Mouse (Mus musculus) MEL (cell line): ENCODE results near the gene Vps11. TPM values are rescaled to one million over a fixed set of nuclear protein-coding genes. Genes with fewer than 3 reads are reported as not detected.

Experiments
- DNase-seq: peaks from one replicate; pipeline ENCODE4 v3.0.0; 2011; ENCODE audit warnings: low read depth, low spot score
- H3K27ac ChIP-seq: 2 replicates; pipeline ENCODE4 v1.5.1; 2012; ENCODE audit warnings: low read depth, mild to moderate bottlenecking, control low read depth, low read length, moderate library complexity; ENCODE audit not compliant: control insufficient read depth
- H3K27me3 ChIP-seq, 2 experiments: fragments of 150-350 bp in 1 of 2; sonication (generic) in 1 of 2; 2 replicates each; pipeline ENCODE4 v1.6.1; 2012; ENCODE audit warnings: low read length in 2 of 2, mild to moderate bottlenecking in 2 of 2, improper control_type of control experiment in 1 of 2, moderate library complexity in 1 of 2; ENCODE audit not compliant: insufficient read depth in 2 of 2, control insufficient read depth in 1 of 2
- H3K36me3 ChIP-seq, 2 experiments: 2 replicates each; pipeline ENCODE4 v1.6.1; 2012 to 2014; ENCODE audit warnings: low read length in 2 of 2, improper control_type of control experiment in 1 of 2, inconsistent platforms in 1 of 2, mild to moderate bottlenecking in 1 of 2; ENCODE audit not compliant: insufficient read depth in 2 of 2, control insufficient read depth in 1 of 2
- H3K4me1 ChIP-seq, 2 experiments: fragments of 150-350 bp in 1 of 2; sonication (generic) in 1 of 2; 2 replicates each; pipeline ENCODE4 v1.6.1; 2012; ENCODE audit warnings: low read length in 2 of 2, improper control_type of control experiment in 1 of 2, mild to moderate bottlenecking in 1 of 2; ENCODE audit not compliant: insufficient read depth in 2 of 2, control insufficient read depth in 1 of 2
- H3K4me3 ChIP-seq, 2 experiments: fragments of 150-350 bp in 1 of 2; sonication (generic) in 1 of 2; 2 replicates each; pipeline ENCODE4 v1.5.1; 2012; ENCODE audit warnings: low read depth in 2 of 2, low read length in 2 of 2, mild to moderate bottlenecking in 2 of 2, moderate library complexity in 2 of 2, control low read depth in 1 of 2, improper control_type of control experiment in 1 of 2; ENCODE audit not compliant: control insufficient read depth in 1 of 2, insufficient read depth in 1 of 2
- H3K79me2 ChIP-seq: 2 replicates; pipeline ENCODE4 v1.6.1; 2012; ENCODE audit warnings: mild to moderate bottlenecking, low read length, moderate library complexity; ENCODE audit not compliant: control insufficient read depth, poor library complexity, insufficient read depth
- H3K9ac ChIP-seq: 2 replicates; pipeline ENCODE4 v1.6.1; 2012; ENCODE audit warnings: low read depth, mild to moderate bottlenecking, control low read depth, low read length, moderate library complexity; ENCODE audit not compliant: control insufficient read depth, poor library complexity, severe bottlenecking
- H3K9me3 ChIP-seq: fragments of 150-350 bp; sonication (generic); replicated peaks from 2 replicates; pipeline ENCODE4 v1.6.1; 2012; ENCODE audit warnings: mild to moderate bottlenecking, low read length, improper control_type of control experiment, moderate library complexity; ENCODE audit not compliant: insufficient read depth
- CHD1 ChIP-seq: IDR thresholded peaks from 2 replicates; pipeline ENCODE4 v1.6.1; 2012; ENCODE audit warnings: low read depth, mild to moderate bottlenecking, inconsistent platforms, low read length, improper control_type of control experiment
- CTCF ChIP-seq, 3 experiments: IDR thresholded peaks in 2 of 3; conservative IDR thresholded peaks in 1 of 3; 2 replicates each; pipeline ENCODE4 v1.5.1; 2011 to 2012; ENCODE audit warnings: low read length in 3 of 3, low read depth in 2 of 3, mild to moderate bottlenecking in 2 of 3, improper control_type of control experiment in 1 of 3, inconsistent platforms in 1 of 3, mixed read lengths in 1 of 3, moderate library complexity in 1 of 3; ENCODE audit not compliant: control insufficient read depth in 1 of 3, insufficient read depth in 1 of 3, poor library complexity in 1 of 3, severe bottlenecking in 1 of 3
- GABPA ChIP-seq: IDR thresholded peaks from 2 replicates; pipeline ENCODE4 v1.6.1; 2012; ENCODE audit warnings: low read depth, mild to moderate bottlenecking, inconsistent platforms, low read length, improper control_type of control experiment, moderate library complexity
- HCFC1 ChIP-seq: IDR thresholded peaks from 2 replicates; pipeline ENCODE4 v1.6.1; 2012; ENCODE audit warnings: low read depth, mild to moderate bottlenecking, inconsistent platforms, low read length, improper control_type of control experiment, moderate library complexity
- JUND ChIP-seq: IDR thresholded peaks from 2 replicates; pipeline ENCODE4 v1.6.1; 2011; ENCODE audit warnings: low read depth, mild to moderate bottlenecking, improper control_type of control experiment, low read length
- MAFK ChIP-seq: IDR thresholded peaks from 2 replicates; pipeline ENCODE4 v1.6.1; 2011; ENCODE audit warnings: low read depth, mild to moderate bottlenecking, low read length, improper control_type of control experiment, borderline replicate concordance
- MAX ChIP-seq: IDR thresholded peaks from 2 replicates; pipeline ENCODE4 v1.6.1; 2011; ENCODE audit warnings: low read length, improper control_type of control experiment
- MAZ ChIP-seq: IDR thresholded peaks from 2 replicates; pipeline ENCODE4 v1.6.1; 2012; ENCODE audit warnings: low read depth, mild to moderate bottlenecking, inconsistent platforms, low read length, improper control_type of control experiment
- MYB ChIP-seq: IDR thresholded peaks from 2 replicates; pipeline ENCODE4 v1.6.1; 2011; ENCODE audit warnings: mild to moderate bottlenecking, low read depth, low read length, improper control_type of control experiment
- NELFE ChIP-seq: IDR thresholded peaks from 2 replicates; pipeline ENCODE4 v1.6.1; 2011; ENCODE audit warnings: low read depth, low read length, improper control_type of control experiment
- POLR2A ChIP-seq, 2 experiments: IDR thresholded peaks; 2 replicates each; pipeline ENCODE4 v1.6.1; 2011 to 2012; ENCODE audit warnings: low read length in 2 of 2, mild to moderate bottlenecking in 2 of 2, control low read depth in 1 of 2, improper control_type of control experiment in 1 of 2, low read depth in 1 of 2, moderate library complexity in 1 of 2; ENCODE audit not compliant: control insufficient read depth in 1 of 2, insufficient read depth in 1 of 2, poor library complexity in 1 of 2
- POLR2AphosphoS2 ChIP-seq: IDR thresholded peaks from 2 replicates; pipeline ENCODE4 v1.6.1; 2011; ENCODE audit warnings: low read length, improper control_type of control experiment
- POLR2AphosphoS5 ChIP-seq: IDR thresholded peaks from 2 replicates; pipeline ENCODE4 v1.6.1; 2012; ENCODE audit warnings: low read depth, borderline replicate concordance, mild to moderate bottlenecking, inconsistent platforms, low read length, moderate library complexity, mixed read lengths
- RAD21 ChIP-seq: IDR thresholded peaks from 2 replicates; pipeline ENCODE4 v1.6.1; 2011; ENCODE audit warnings: mild to moderate bottlenecking, low read depth, low read length, improper control_type of control experiment
- RCOR1 ChIP-seq: IDR thresholded peaks from 2 replicates; pipeline ENCODE4 v1.6.1; 2012; ENCODE audit warnings: low read depth, mild to moderate bottlenecking, inconsistent platforms, low read length, improper control_type of control experiment
- SMC3 ChIP-seq: IDR thresholded peaks from 2 replicates; pipeline ENCODE4 v1.6.1; 2011; ENCODE audit warnings: low read depth, low read length, improper control_type of control experiment
- UBTF ChIP-seq: IDR thresholded peaks from 2 replicates; pipeline ENCODE4 v1.6.1; 2012; ENCODE audit warnings: low read depth, mild to moderate bottlenecking, inconsistent platforms, low read length, improper control_type of control experiment, moderate library complexity, borderline replicate concordance; ENCODE audit not compliant: insufficient read depth
- USF2 ChIP-seq, 2 experiments: IDR thresholded peaks; 2 replicates each; pipeline ENCODE4 v1.6.1; 2011 to 2012; ENCODE audit warnings: improper control_type of control experiment in 2 of 2, low read length in 2 of 2, borderline replicate concordance in 1 of 2, inconsistent platforms in 1 of 2, low read depth in 1 of 2, mild to moderate bottlenecking in 1 of 2; ENCODE audit not compliant: insufficient read depth in 1 of 2
- ZC3H11A ChIP-seq: IDR thresholded peaks from 2 replicates; pipeline ENCODE4 v1.6.1; 2012; ENCODE audit warnings: low read depth, mild to moderate bottlenecking, inconsistent platforms, low read length, improper control_type of control experiment
- ZKSCAN1 ChIP-seq: IDR thresholded peaks from 2 replicates; pipeline ENCODE4 v1.6.1; 2012; ENCODE audit warnings: low read depth, mild to moderate bottlenecking, inconsistent platforms, low read length, improper control_type of control experiment, moderate library complexity
- ZMIZ1 ChIP-seq: IDR thresholded peaks from 2 replicates; pipeline ENCODE4 v1.6.1; 2012; ENCODE audit warnings: low read depth, mild to moderate bottlenecking, inconsistent platforms, low read length, improper control_type of control experiment, moderate library complexity
- ZNF384 ChIP-seq: IDR thresholded peaks from 2 replicates; pipeline ENCODE4 v1.6.1; 2012; ENCODE audit warnings: low read depth, mild to moderate bottlenecking, inconsistent platforms, low read length, improper control_type of control experiment
- polyA plus RNA-seq, 2 experiments: library from polyadenylated mRNA; stranded (reverse) in 1 of 2; unstranded in 1 of 2; fragments of >175 nt in 1 of 2; fragments of >200 nt in 1 of 2; gene quantifications; 2 replicates each; pipeline versions ENCODE4 v1.2.1 to v1.2.4; 2012; ENCODE audit warnings: low replicate concordance in 2 of 2, low read depth in 1 of 2; ENCODE audit not compliant: insufficient read length in 2 of 2, insufficient read depth in 1 of 2, missing spikeins in 1 of 2
- total RNA-seq: library from RNA; depleted of rRNA; stranded (reverse); fragments of 300-350 nt; gene quantifications from 2 replicates; pipeline ENCODE4 v1.2.3, GENCODE M21; 2012

Vps11 gene
- total and polyA plus RNA-seq, 3 experiments = 18.6 to 27.1 TPM; not detected in 1

- peak overlapping the region; percentile 72 to 73; a peak in 3 of 4 replicates for H3K4me3 ChIP-seq
- H3K36me3 ChIP-seq = peaks cover 3 to 4% of the 10 kb centered on the region in 2 experiments
- peaks cover 0 to 14% of the 10 kb centered on the region in 2 experiments; a peak in 2 of 4 replicates for H3K4me1 ChIP-seq
- no peaks in the 10 kb centered on the region for H3K27me3 ChIP-seq
- H3K9ac ChIP-seq = peak overlapping the region; percentile 80
- TF ChIP-seq ZC3H11A (no peak), CHD1 (no peak), GABPA (no peak), RCOR1 (no peak), SMC3 (no peak), POLR2A (IDR thresholded peaks at IDR 0.05; ENCODE audit: control insufficient read depth in 1 of 2, insufficient read depth in 1 of 2, low read depth in 1 of 2, low read length in 2 of 2, poor library complexity in 1 of 2) (no peak)
- no peaks in the 10 kb centered on the region for H3K9me3 ChIP-seq
- no peak for DNase-seq
- no peak overlapping the region for H3K27ac ChIP-seq
- peaks cover 8% of the 10 kb centered on the region; the same call in 1 of the 2 replicates for H3K79me2 ChIP-seq
These were observed 37.1 kb upstream of the Vps11 start for GRCm38 (mm10) chr9:44398551-44398950.

GRCm38 (mm10) chr9:44398087-44398486 is 36.6 kb upstream of the Vps11 start:
- TF ChIP-seq HCFC1 = no peak
- TF ChIP-seq USF2 (IDR thresholded peaks at IDR 0.05; ENCODE audit: borderline replicate concordance in 1 of 2, insufficient read depth in 1 of 2, low read depth in 1 of 2, low read length in 2 of 2) = no peak
- TF ChIP-seq MYB = no peak
- no peak for TF ChIP-seq ZC3H11A
- no peak for TF ChIP-seq CHD1
- TF ChIP-seq POLR2AphosphoS5 = no peak
- no peak for TF ChIP-seq ZMIZ1
- Histone ChIP-seq H3K36me3 (peaks cover 0 to 4% of the 10 kb centered on the region in 2 experiments; a peak in 2 of 4 replicates), H3K4me3 (peak overlapping the region; percentile 72 to 73), H3K9ac (peak overlapping the region; percentile 80), H3K79me2 (peaks cover 8% of the 10 kb centered on the region; the same call in 1 of the 2 replicates), H3K9me3 (no peaks in the 10 kb centered on the region), H3K27me3 (no peaks in the 10 kb centered on the region), H3K27ac (no peak overlapping the region), H3K4me1 (peaks cover 0 to 14% of the 10 kb centered on the region in 2 experiments; a peak in 2 of 4 replicates)
- DNase-seq = no peak

GRCm38 (mm10) chr9:44396684-44397411 is 35.4 kb upstream of the Vps11 start, which contains the start of gene Slc37a4:
Slc37a4 (plus strand) TSS chr9:44396852.
- Histone ChIP-seq H3K4me3 (peak within 1 kb of the TSS; percentile 72 to 73), H3K79me2 (peaks cover 8% of the 10 kb centered on the region; the same call in 1 of the 2 replicates), H3K36me3 (peaks cover 0 to 4% of the 10 kb centered on the region in 2 experiments; a peak in 2 of 4 replicates), H3K27me3 (no peaks in the 10 kb centered on the region), H3K27ac (peak within 1 kb of the TSS; percentile 60), H3K9me3 (no peaks in the 10 kb centered on the region), H3K9ac (peak within 1 kb of the TSS; percentile 80), H3K4me1 (peaks cover 0 to 14% of the 10 kb centered on the region in 2 experiments; a peak in 2 of 4 replicates)
- DNase-seq = peak; percentile 99
- TF ChIP-seq MAFK (no peak), CHD1 (no peak), ZMIZ1 (peak; percentile 85), CTCF (IDR thresholded peaks at IDR 0.05 in 2 of 3, conservative IDR thresholded peaks at IDR 0.05 in 1 of 3; ENCODE audit: control insufficient read depth in 1 of 3, insufficient read depth in 1 of 3, low read depth in 2 of 3, low read length in 3 of 3, poor library complexity in 1 of 3, severe bottlenecking in 1 of 3) (no peak), ZKSCAN1 (no peak), RCOR1 (no peak), ZNF384 (no peak), RAD21 (no peak), NELFE (peak; percentile 94), POLR2AphosphoS2 (peak; percentile 90), MYB (no peak), POLR2A (IDR thresholded peaks at IDR 0.05; ENCODE audit: control insufficient read depth in 1 of 2, insufficient read depth in 1 of 2, low read depth in 1 of 2, low read length in 2 of 2, poor library complexity in 1 of 2) (peak; percentile 86 to 97), UBTF (no peak), MAZ (0 out of 2 replicates have a peak, but pooled peaks have one; percentile 27), MAX (peak; percentile 74), JUND (no peak), ZC3H11A (no peak), POLR2AphosphoS5 (peak; percentile 2; the same call in 1 of the 2 replicates), USF2 (IDR thresholded peaks at IDR 0.05; ENCODE audit: borderline replicate concordance in 1 of 2, insufficient read depth in 1 of 2, low read depth in 1 of 2, low read length in 2 of 2) (peak in 1 of 2 experiments; percentile 65; a peak in 2 of 4 replicates)
